Mouse (Mus musculus): ENCODE results near the gene Mtcp1. TPM values are rescaled to one million over a fixed set of nuclear protein-coding genes. Genes with fewer than 3 reads are reported as not detected.

The Mtcp1 gene
- 3.2 TPM for polyA plus RNA-seq (2014; fragmentation: Illumina TruSeq; extraction: RNeasy Lipid Tissue Mini Kit (QIAGEN cat#74804); ENCODE audit: insufficient read depth, low read depth, low replicate concordance)

DNA sequence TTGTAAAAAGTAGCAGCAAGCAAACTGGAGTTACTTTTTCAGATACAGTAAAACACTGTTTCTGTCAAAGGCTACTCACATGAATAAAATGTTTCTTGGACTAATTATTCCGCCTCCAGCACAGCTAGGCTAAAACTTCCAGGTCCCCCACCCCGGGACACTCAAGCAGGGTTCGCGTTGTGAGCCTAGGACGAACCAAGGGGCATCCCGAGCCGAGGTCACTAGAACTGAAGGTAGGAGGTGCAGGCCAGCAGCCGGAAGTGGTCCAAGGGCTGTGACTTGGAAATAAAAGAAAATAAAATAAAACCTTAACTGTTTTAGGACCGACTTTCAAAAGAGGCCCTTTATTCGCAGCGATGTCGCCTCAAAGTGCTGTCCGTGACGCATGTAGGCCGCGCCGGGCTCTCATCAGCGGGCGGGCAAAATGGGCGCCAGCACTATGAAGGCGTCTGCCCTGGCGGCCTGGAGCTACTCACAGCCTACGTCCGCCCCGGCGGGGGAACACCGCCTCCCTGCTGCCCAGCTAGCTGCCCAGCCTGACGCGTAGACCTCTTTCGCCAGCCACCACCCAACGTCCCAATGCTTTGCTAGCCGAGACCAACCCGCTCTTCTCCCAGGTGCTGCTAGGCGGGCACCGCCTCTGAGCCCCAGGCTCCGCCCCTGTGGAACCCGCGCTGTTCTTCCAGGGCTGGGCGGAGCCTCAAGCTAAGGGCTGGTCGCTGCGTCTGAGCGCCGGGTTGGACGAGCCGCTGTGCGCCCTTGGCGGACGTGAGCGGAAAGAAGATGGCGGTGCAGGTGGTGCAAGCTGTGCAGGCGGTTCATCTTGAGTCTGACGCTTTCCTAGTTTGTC, at the start of gene Mtcp1, which contains the start of the genes Cmc4 and Brcc3:
TSS of gene Mtcp1 (minus strand) at position 653 of the 850 bp plus-strand sequence.
TSS of gene Cmc4 (minus strand) at position 649 of the 850 bp plus-strand sequence.
TSS of gene Brcc3 (plus strand) at position 693 of the 850 bp plus-strand sequence.

DNA sequence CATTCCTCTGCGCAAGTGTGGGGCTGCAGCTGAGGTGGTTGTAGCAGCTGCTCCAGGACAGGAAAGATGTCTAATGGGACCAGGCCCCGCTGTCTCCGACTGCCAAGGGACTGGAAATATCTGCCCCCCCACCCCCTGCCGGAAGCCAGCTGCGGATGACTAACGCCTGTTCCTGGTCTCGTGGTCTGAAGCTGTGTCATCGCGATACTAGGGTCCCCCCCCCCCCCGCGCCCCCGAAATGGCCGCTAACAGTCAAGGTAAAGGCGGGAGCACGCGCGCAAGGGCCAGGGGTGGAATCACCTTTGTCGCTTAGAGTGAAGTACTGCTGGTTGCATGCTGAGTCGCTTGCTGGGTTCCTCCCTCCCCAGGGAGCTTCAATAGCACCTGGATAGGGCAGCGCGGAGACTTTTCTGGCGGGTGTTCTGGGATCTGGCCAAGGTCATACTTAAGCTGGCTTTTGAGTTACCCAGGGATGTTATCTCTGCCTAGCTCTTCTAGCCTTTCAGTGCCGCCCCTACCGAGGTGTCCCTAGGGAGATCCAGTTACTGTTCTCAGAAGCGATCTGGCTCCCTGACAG, 34.1 kb downstream of the Mtcp1 start, which contains the start of the genes Fundc2 and F8:
TSS of gene Fundc2 (plus strand) at position 205 of the 577 bp plus-strand sequence.
TSS of gene F8 (minus strand) at position 421 of the 577 bp plus-strand sequence.

Other genes with a start within 250 kb of the Mtcp1 start
- gene Fundc2, start 34.2 kb downstream of the Mtcp1 start, polyA plus RNA-seq (2014; fragmentation: Illumina TruSeq; extraction: RNeasy Lipid Tissue Mini Kit (QIAGEN cat#74804); ENCODE audit: insufficient read depth, low read depth, low replicate concordance), result 29.9 TPM
- gene F8, start 34.0 kb downstream of the Mtcp1 start, polyA plus RNA-seq (2014; fragmentation: Illumina TruSeq; extraction: RNeasy Lipid Tissue Mini Kit (QIAGEN cat#74804); ENCODE audit: insufficient read depth, low read depth, low replicate concordance), result 0.14 TPM
- 13.0 TPM for gene Cmc4, start within 50 bp of the Mtcp1 start, polyA plus RNA-seq (2014; fragmentation: Illumina TruSeq; extraction: RNeasy Lipid Tissue Mini Kit (QIAGEN cat#74804); ENCODE audit: insufficient read depth, low read depth, low replicate concordance)
- gene Brcc3, start within 50 bp of the Mtcp1 start, polyA plus RNA-seq (2014; fragmentation: Illumina TruSeq; extraction: RNeasy Lipid Tissue Mini Kit (QIAGEN cat#74804); ENCODE audit: insufficient read depth, low read depth, low replicate concordance), result 20.4 TPM
- 48.6 TPM for gene Vbp1, start 97.7 kb upstream of the Mtcp1 start, polyA plus RNA-seq (2014; fragmentation: Illumina TruSeq; extraction: RNeasy Lipid Tissue Mini Kit (QIAGEN cat#74804); ENCODE audit: insufficient read depth, low read depth, low replicate concordance)
- gene Rab39b, start 161.6 kb upstream of the Mtcp1 start, polyA plus RNA-seq (2014; fragmentation: Illumina TruSeq; extraction: RNeasy Lipid Tissue Mini Kit (QIAGEN cat#74804); ENCODE audit: insufficient read depth, low read depth, low replicate concordance), result 0.38 TPM

Data from lung, adult 10 weeks (tissue).